Mouse (Mus musculus): ENCODE results near the gene Edem3.

DNA sequence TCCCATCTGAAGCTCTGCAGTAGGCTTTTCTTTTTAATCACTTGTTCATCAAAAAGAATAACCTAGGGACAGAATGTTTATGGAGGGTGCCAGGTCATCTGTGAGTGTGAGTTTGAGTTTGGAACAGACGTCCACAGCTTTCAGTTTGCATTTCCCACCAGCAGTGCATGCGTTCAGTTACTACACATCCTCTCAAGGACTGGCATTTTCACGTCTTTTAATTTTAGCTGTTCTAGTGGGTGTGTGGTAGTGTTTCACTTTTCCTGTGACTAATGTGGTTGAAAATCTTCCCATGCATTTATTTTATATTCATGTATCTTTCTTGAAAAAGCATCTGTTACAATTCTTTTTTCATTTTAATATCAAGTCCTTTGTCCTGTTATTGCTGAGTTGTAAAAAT is 9.1 kb downstream of the Edem3 start:
- TF ChIP-seq CTCF (IDR thresholded peaks at IDR 0.05) (no peak), EP300 (IDR thresholded peaks at IDR 0.05) (no peak)
